Mouse (Mus musculus): Measurements from ENCODE around the gene Eepd1.

Eepd1 gene

DNA sequence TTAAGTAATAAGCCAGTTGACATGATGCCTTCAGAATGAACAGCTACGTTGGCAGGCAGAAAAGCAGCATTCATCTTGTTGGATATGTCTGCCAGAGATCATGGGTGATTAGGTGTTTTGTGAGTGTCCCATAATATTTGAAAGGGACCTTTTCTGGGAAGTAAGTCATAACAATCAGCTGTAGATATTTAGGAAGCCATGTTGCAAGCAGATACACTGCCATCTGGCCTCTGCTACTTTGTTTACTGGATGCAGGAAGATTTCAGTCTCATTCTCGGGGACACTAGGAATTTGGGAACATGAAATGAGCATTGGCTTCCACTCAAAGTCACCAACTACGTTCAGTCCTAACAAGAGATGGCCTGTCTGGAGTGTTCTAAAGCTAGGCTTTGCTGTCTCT is 54.1 kb downstream of the Eepd1 start:
- no peak for DNase-seq (ENCODE audit: low spot score in 2 of 2)

DNA sequence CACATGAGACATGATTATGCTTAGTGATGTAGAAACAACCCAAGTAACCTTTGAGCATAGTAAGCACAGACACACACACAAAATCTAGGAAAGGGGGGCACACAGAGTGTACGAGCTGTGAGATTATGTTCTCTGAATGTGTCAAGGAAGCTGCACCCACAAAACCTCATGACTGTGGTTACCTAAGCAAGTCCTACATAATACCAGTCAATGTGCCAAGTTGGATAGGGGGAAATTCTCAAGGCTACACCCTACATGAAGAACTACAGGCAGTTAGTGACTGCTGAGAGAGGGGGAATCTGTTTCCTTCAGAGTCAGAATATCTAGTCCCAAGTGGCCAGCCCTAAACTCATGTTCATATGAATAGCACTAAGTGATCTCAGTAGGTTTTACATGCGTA is 58.1 kb downstream of the Eepd1 start:
- no peak for DNase-seq (ENCODE audit: low spot score in 2 of 2)

DNA sequence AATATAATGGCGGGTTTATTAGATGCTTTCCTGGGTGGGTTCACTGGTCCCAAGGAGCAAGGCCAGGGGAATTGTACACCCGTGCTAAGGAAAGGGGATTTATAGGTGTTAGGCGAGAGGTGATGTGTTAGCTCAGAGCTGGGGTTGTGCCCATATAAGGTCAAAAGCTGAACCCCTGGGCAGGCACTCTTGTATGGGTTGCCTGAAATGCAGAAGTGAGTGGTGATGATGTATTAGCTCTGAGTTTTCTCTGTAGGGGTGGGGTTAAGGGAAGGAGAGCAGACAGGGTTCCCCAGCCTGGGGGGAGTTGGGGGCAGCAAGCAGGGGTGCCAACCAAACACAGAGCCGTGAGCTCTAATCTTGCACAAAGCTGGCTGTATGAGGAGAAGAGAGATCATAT is 60.0 kb downstream of the Eepd1 start:
- DNase-seq (ENCODE audit: low spot score in 2 of 2) = no peak

DNA sequence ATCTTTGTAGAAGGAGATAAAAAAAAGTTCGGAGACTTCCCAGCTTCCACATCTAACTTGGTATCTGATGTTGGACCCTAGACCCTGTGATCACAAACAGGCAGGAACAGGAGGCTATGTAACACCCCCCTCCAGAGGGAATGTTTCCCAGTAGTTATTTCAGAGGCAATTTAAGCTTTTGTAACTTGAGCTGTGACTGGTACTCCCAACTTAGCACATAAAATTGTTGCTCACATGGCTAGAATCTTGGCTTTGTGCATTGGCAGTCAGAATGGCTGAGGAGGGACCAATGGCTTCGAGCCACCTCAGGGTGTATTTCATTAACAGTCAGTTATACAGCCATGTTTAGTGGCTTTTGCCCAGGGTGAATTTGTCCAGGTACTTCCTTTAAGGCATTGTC is 63.9 kb downstream of the Eepd1 start:
- no peak for DNase-seq (ENCODE audit: low spot score in 2 of 2)

DNA sequence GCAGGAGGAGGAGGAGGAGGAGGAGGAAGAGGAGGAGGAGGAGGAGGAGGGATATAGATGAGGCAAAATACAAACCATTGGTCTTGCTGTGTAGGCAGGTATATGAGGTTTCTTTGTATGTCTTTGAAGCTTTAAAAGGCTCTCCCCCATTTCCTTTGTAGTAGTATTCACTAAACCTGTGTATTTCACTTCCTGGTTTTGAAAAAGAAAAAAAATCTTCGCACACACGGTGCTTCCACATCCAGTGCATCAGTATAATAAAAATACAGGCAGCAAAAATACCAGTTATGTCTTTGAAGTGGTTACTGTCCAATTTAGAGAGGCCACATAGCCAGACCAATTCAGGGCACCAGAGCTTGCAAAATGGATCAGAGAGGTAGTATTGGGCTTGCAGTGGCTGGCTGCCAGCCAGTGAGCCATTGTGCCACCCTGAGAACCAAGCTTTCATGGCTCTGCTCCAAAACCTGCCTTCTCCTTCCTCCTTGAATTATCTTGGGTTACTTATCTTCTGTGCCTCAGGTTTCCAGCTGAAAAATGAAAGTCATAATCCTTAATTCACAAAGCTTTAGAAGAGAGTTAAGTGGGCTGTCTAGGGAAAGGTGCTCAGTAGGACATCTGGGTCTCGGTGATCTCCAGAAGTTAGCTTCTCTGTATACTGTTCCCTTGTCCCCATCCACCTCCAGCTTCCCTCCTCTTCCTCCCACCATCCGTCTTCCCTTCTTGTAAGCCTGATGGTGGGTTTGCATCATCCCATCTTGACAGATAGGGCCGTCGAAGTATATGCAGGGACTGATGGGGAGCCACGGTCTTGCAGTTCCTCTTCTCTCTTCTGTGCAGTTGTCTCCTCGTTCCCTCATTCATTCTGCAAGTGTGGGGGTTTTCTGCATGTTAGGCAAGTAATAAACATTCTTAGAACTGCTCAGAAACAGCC is 68.0 kb downstream of the Eepd1 start:
- no peak for DNase-seq (ENCODE audit: low spot score in 2 of 2)

DNA sequence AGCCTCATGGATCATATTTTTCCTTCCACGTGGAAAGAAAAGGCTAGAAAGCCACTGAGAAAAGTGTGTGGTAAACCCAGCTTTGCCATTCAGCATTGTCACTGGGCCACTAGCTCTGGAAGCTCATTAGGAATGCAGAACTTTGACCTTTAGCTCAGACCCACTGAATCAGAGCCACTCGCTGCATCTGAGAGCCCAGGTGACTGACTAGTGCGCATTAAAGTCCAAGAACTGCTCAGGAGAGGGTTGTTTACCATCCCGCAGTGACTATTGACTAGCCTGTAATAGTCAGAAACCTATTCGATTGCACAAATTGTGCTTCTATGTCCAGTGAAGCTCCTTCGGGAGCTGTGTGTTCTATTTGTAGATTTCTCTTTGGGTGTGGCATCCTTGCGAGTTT is 68.8 kb downstream of the Eepd1 start:
- no peak for DNase-seq (ENCODE audit: low spot score in 2 of 2)

DNA sequence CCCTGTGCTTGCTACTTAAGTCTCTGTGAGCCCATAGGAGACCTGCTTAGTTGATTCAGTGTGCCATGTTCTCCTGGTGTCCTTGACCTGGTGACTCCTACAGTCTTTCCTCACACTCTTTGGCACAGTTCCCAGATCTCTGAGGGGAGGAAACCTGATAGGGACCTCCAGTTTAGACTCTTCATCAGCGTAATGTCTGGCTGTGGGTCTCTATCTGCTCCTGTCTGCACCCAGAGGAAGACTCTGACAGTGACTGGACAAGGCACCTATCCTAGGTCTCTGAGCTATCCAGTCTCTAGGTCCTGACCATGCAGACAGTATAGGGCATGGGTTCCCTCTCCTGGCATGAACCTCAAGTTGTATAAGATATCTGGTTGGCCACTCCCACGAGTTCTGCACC is 71.2 kb downstream of the Eepd1 start:
- DNase-seq (ENCODE audit: low spot score in 2 of 2) = no peak

DNA sequence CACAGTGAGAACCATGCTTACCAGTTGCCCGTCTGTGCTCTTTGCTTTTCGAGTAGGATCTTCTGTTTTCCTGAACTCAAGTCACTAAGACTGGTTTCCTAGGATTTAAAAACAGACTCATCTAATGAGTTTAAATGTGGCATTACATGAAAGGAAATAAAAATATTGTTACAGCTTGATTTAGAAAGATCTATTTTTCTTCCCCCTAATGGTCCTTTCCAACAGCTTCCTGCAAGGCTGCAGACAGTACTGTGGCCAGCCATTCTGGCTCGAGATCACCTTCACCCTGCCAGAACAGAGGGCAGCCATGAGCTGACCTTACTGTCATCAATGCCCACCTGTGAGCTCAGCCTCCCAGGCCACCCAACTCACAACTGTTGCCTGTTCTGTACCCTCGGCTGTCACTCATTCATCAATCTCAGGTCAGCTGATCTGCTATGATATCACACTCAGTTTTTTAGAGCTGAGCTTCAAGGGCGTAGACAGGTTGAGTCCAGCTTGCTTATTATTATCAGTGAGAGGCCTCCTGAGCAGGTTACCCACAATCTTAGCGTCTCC is 73.0 kb downstream of the Eepd1 start:
- no peak for DNase-seq (ENCODE audit: low spot score in 2 of 2)

DNA sequence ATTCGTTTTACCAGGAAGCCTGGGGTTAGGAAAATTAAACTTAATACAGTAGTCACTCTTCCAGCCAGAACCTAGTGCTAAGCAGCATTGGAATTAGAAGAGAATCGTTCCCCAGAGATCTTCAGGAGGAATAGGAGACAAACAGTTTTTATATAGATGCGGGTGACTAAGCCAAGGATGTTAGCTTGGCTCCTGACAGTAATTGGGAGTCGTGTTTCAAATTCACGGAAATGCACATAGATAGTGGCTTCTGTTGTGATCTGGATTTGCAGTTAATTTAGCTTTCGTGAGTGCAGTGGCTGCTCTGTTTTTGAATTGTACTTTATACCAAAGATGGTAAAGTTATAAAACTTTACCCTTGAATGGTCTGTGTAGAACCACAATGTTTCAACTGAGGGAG is 73.9 kb downstream of the Eepd1 start:
- no peak for DNase-seq (ENCODE audit: low spot score in 2 of 2)

DNA sequence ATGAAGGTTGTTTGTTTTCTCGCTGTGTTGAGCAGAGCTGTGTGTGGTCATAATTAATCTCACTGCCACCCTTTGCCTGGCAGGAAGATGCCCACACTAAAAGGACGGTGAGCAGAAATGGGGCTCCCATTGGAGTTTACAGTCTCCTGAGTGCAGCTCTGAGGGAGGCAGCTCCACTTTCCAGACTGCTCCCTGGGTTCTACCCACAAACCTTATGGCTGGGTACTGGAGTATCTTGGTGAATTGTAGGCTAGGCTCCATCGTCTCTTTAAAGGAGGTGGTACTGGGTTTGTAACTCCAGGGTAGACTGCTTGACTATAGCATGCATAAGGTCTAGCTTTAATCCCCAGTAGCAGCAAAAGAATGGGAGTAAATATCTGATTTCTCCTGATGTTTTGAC is 74.7 kb downstream of the Eepd1 start:
- DNase-seq (ENCODE audit: low spot score in 2 of 2) = no peak

DNA sequence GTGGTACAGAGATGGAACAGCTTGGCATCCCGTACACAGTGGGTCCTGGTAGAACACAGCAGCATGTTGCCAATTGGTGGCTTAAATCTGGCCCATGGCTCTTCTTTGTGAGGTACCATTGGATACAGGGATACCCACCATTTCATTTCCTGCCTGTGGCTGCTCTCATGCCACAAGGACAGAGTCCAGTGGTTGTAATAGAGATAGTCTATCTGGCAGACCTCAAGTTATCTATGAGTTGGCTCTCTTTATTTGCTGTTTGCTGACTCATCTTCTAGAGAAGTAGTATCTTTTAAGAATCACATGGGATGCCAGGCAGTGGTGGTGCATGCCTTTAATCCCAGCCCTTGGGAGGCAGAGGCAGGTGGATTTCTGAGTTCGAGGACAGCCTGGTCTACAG is 76.0 kb downstream of the Eepd1 start:
- DNase-seq (ENCODE audit: low spot score in 2 of 2) = no peak

DNA sequence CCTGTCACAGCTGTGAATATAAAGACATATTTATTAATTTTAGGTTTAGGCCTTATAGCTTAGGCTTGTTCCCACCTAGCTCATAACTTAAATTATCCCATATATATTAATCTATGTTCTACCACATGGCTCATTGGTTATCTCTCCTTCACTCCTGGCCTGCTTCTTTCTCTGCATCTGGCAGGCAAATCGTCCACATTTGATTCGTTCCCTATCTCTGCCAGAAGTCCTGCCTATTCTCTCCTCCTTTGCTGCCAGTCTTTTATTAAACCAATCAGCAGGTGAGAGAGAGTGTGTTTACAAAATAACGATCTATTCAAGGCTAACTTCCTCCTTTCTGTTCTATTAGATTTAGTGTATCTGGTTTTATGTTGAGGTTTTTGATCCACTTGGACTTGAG is 77.5 kb downstream of the Eepd1 start:
- no peak for DNase-seq (ENCODE audit: low spot score in 2 of 2)

DNA sequence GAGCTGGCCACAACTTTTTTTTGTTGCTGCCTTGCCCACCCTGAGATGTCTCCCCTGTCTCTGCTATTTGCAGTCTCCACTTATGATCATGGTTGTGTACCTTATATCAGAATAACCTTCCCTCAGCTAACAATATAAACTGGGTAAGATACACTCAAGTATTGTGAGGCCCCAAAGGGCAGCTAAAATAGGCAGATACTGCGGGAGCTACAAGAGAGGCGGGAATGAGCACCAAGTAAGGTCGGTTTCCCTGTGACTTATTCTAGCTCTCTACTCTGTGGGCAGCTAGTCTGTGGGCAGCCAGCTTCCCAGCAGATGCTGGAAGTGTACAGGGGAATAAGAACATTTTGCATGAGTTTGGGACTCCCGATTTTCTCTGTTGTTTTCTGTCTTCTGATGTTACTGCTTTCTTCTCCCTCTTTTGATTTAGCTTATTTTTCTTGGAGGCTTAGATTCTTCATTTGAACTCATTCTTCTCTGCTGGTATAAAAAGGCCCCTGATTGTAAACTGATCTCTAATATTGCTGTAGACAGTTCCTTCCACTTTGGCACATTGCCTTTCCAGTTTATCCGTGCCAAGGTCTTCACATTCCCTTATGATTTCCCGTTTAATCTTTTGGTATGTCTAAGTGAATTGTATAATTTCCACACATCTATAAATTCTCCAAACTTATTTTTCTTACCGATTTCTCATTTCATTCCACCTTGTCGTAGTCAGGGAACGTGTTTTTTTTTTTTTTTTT is 78.8 kb downstream of the Eepd1 start:
- no peak for DNase-seq (ENCODE audit: low spot score in 2 of 2)

DNA sequence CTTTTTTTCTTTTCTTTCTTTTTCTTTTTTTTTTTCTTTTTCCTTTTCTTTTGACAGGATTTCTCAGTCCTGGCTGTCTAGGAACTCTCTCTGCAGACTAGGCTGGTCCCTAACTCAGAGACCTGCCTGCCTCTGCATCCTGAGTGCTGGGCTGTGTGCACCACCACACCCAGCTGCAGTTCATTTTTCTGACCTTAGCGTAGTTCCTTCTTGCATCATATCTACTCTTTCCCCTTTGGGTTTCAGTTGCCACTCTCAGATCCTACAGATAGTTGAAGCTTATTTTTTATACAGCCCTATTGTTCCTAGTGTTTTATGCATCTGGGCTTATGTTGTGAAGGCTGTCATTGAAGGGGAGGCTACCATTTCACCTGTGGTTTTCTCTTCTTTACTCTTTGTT is 79.8 kb downstream of the Eepd1 start:
- DNase-seq (ENCODE audit: low spot score in 2 of 2) = no peak

DNA sequence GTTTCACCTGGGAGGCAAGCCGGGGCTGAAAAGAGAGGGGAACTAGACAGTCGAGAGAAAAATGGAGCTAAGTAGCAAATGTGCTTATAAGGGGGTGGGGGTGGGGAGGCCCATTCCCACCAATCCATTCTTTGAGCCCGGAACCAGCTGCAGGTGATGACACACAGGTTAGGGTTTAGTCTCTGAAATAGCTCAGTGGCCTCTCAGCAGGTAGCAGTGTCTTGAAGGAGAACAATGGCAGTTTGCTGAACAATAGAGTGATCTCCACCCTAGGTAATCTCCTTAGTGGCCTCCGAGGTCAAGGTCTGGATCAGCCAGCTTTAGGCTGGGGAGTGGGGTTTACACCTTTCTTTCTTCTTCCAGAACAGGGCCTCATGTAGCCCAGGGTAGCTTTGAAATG is 82.5 kb downstream of the Eepd1 start:
- no peak for DNase-seq (ENCODE audit: low spot score in 2 of 2)

DNA sequence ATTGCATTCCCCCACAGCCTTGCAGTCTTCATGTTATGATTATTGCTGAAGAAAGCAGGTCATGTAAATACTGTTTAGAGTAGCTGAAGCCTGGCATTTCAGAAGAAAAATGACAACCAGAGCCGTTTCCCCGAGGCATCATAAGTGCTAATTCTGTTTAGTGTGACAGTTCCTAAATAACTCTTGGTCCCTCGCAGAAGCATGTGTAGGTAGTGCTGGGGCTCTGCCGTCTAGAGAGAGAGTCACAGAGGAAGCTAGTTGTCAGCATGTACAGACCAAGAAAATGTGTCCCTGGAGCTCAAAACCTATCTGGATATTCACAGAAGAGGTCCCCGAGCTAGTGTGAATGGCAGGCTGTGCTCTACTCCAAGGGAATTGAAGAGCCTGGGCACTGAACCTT is 85.7 kb downstream of the Eepd1 start:
- no peak for DNase-seq (ENCODE audit: low spot score in 2 of 2)

DNA sequence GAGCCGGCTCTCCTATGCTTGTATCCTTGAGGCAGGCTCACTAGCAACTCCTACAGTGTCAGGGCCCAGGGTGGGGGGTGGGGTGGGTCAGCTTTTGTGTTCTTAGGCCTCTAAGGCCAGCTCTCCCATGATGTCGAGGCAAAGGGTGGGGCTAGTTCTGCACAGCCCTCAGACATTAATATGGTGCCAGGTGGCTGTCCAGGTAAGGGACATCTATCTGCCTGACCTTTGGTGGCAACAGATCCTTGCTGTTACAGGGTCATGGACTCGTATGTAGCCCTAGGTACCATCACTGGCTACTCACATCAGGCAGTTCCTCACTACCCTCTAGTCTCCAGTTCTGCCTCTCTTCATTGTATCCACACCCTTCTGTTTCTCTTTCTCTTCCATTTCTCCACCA is 87.4 kb downstream of the Eepd1 start:
- no peak for DNase-seq (ENCODE audit: low spot score in 2 of 2)

DNA sequence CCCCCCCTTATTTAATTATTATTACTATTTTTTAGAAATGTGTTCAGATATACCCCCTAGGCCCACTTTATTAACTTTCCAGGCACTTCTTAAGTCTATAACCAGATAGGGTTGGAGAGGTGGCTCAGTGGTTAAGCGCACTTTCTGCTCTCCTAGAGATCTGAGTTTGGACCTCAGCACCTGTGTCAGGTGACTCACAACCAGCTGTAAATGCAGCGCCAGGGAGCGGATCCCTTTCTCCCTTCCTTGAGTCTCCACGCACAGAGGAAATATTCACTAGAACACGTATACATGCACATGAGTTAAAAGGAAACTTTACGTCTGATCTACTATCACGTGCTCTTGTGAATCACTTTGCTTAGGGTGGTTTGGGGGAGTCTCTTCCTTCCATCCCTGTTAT is 88.7 kb downstream of the Eepd1 start:
- no peak for DNase-seq (ENCODE audit: low spot score in 2 of 2)

DNA sequence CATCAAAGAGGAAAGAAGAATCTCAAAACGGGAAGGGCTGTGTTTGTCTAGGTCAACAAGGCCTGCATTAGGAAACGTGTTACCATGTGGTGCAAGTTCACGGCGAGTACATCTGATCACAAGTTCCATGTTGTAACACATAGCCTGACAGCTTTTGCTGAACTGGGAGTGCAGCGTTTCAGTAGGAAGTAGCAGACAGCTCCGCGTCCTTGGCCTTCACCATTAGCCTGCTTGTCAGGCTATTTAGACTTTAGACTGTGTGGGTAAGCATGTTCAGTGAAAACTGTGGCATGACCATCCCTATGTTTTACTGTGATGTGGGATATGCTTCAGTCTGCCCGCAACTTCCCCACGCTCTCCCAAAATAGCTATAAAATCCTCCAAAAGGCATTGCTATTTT is 89.1 kb downstream of the Eepd1 start:
- no peak for DNase-seq (ENCODE audit: low spot score in 2 of 2)

DNA sequence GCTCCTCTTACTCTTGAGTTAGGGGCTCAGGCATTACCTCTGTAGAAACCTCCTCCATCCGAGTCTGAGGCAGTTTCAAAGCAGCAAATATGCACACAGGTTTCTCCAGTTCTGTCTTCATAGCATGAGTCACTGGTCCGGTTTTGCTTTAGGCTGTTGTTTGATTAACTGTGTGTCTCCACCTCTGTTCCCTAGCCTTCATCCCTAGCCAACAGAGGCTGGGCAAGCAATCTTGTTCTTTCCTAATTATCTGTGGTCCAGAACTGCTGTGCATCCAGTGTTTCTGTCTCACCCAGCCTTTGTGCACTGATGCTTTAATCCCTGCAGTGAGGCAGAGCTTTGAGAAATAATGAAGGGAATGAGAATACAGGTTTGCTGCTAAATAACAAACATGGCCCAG is 90.0 kb downstream of the Eepd1 start:
- DNase-seq (ENCODE audit: low spot score in 2 of 2) = no peak

DNA sequence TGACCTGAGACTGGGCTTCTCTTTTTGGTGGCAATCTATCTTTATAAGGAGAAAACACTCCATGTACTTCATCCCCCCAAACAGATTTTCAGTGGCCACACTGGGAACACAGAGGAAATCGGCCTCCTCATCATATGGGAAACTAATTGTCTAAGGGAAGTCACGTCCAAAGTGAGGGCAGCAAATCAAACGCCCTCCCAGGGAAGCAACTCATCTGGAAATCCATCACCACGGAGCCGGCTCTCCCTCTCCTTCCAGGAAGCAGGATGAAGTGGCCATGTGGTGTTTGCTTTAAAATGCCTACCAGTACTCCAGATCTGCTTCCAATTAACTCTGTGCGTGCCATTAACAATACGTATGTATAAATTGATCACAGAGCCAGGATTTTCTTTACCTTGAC is 92.4 kb downstream of the Eepd1 start:
- no peak for DNase-seq (ENCODE audit: low spot score in 2 of 2)

DNA sequence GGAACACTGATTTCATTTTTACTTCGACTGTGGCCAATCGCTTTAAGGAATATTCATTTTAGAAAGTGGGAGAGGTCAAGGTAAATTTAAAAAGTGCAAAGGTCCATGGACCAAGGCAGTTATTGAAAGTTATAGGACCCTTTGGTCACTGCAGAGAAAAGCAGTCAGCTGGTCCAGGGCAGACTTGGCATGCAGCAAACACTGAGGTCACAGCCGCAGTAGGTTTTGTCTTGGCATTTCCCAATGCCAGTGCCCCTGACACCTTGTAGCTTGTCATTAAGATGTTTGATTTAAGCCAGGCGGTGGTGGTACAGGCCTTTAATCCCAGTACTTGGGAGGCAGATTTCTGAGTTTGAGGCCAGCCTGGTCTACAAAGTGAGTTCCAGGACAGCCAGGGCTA is 92.8 kb downstream of the Eepd1 start:
- no peak for DNase-seq (ENCODE audit: low spot score in 2 of 2)

Measured in spleen, postnatal 14 days (tissue).